Mouse (Mus musculus): Measurements from ENCODE around the gene Gm47995. TPM values are rescaled to one million over a fixed set of nuclear protein-coding genes. Genes with fewer than 3 reads are reported as not detected.

Gm47995 gene
- polyA plus RNA-seq, 1 experiment from 2014 or later: 0.29 TPM

- Histone ChIP-seq H3K4me3 (replicated peaks; ENCODE audit: low read depth, low read length) (no peak overlapping the region), H3K27me3 (ENCODE audit: insufficient read depth, low read length) (no peaks in the 10 kb centered on the region), H3K27ac (no peak overlapping the region), H3K9ac (ENCODE audit: low read depth, low read length) (no peak overlapping the region), H3K36me3 (ENCODE audit: insufficient read depth, low read length) (no peaks in the 10 kb centered on the region), H3K4me1 (replicated peaks; ENCODE audit: insufficient read depth, low read length) (no peaks in the 10 kb centered on the region), H3K9me3 (replicated peaks; ENCODE audit: low read length) (no peaks in the 10 kb centered on the region), H3K4me2 (ENCODE audit: low read length) (no peak overlapping the region)
- ATAC-seq (replicated peaks; ENCODE audit: low FRiP score, low read depth) (no peak), DNase-seq (ENCODE audit: low spot score) (no peak)
- 71% methylated on average over 1 of the region's 1 CpGs for WGBS
- TF ChIP-seq CTCF (IDR thresholded peaks at IDR 0.05; ENCODE audit: low read depth): no peak
These were observed 30.2 kb downstream of the Gm47995 start for GRCm38 (mm10) chr1:151228320-151228989.

GRCm38 (mm10) chr1:151232346-151232745 is 34.1 kb downstream of the Gm47995 start:
- H3K4me1 ChIP-seq (replicated peaks; ENCODE audit: insufficient read depth, low read length): no peaks in the 10 kb centered on the region
- no peak for TF ChIP-seq CTCF (IDR thresholded peaks at IDR 0.05; ENCODE audit: low read depth)
- H3K4me3 ChIP-seq (replicated peaks; ENCODE audit: low read depth, low read length): no peak overlapping the region
- H3K27ac ChIP-seq: no peak overlapping the region
- 71% methylated on average over 3 of the region's 3 CpGs for WGBS
- H3K4me2 ChIP-seq (ENCODE audit: low read length): no peak overlapping the region
- ATAC-seq (replicated peaks; ENCODE audit: low FRiP score, low read depth) (no peak), DNase-seq (ENCODE audit: low spot score) (no peak)
- no peaks in the 10 kb centered on the region for H3K27me3 ChIP-seq (ENCODE audit: insufficient read depth, low read length)
- no peaks in the 10 kb centered on the region for H3K36me3 ChIP-seq (ENCODE audit: insufficient read depth, low read length)
- no peaks in the 10 kb centered on the region for H3K9me3 ChIP-seq (replicated peaks; ENCODE audit: low read length)
- no peak overlapping the region for H3K9ac ChIP-seq (ENCODE audit: low read depth, low read length)

GRCm38 (mm10) chr1:151233756-151234155 is 35.5 kb downstream of the Gm47995 start:
- DNase-seq (ENCODE audit: low spot score) (no peak), ATAC-seq (replicated peaks; ENCODE audit: low FRiP score, low read depth) (no peak)
- Histone ChIP-seq H3K27ac (no peak overlapping the region), H3K4me1 (replicated peaks; ENCODE audit: insufficient read depth, low read length) (no peaks in the 10 kb centered on the region), H3K9ac (ENCODE audit: low read depth, low read length) (no peak overlapping the region), H3K36me3 (ENCODE audit: insufficient read depth, low read length) (no peaks in the 10 kb centered on the region), H3K4me2 (ENCODE audit: low read length) (no peak overlapping the region), H3K4me3 (replicated peaks; ENCODE audit: low read depth, low read length) (no peak overlapping the region), H3K27me3 (ENCODE audit: insufficient read depth, low read length) (no peaks in the 10 kb centered on the region), H3K9me3 (replicated peaks; ENCODE audit: low read length) (no peaks in the 10 kb centered on the region)
- TF ChIP-seq CTCF (IDR thresholded peaks at IDR 0.05; ENCODE audit: low read depth): no peak
- WGBS: 74% methylated on average over 3 of the region's 3 CpGs

GRCm38 (mm10) chr1:151235574-151235973 is 37.3 kb downstream of the Gm47995 start:
- Histone ChIP-seq H3K4me1 (replicated peaks; ENCODE audit: insufficient read depth, low read length) (no peaks in the 10 kb centered on the region), H3K27ac (no peak overlapping the region), H3K4me3 (replicated peaks; ENCODE audit: low read depth, low read length) (no peak overlapping the region), H3K36me3 (ENCODE audit: insufficient read depth, low read length) (no peaks in the 10 kb centered on the region), H3K27me3 (ENCODE audit: insufficient read depth, low read length) (no peaks in the 10 kb centered on the region), H3K9me3 (replicated peaks; ENCODE audit: low read length) (no peaks in the 10 kb centered on the region), H3K9ac (ENCODE audit: low read depth, low read length) (no peak overlapping the region), H3K4me2 (ENCODE audit: low read length) (no peak overlapping the region)
- no peak for TF ChIP-seq CTCF (IDR thresholded peaks at IDR 0.05; ENCODE audit: low read depth)
- ATAC-seq (replicated peaks; ENCODE audit: low FRiP score, low read depth) (no peak), DNase-seq (ENCODE audit: low spot score) (no peak)
- 61% methylated on average over 2 of the region's 2 CpGs for WGBS

- Histone ChIP-seq H3K4me1 (replicated peaks; ENCODE audit: insufficient read depth, low read length) (no peaks in the 10 kb centered on the region), H3K27me3 (ENCODE audit: insufficient read depth, low read length) (no peaks in the 10 kb centered on the region), H3K9ac (ENCODE audit: low read depth, low read length) (no peak overlapping the region), H3K4me3 (replicated peaks; ENCODE audit: low read depth, low read length) (no peak overlapping the region), H3K27ac (no peak overlapping the region; the same call in 1 of the 2 replicates), H3K4me2 (ENCODE audit: low read length) (no peak overlapping the region), H3K36me3 (ENCODE audit: insufficient read depth, low read length) (no peaks in the 10 kb centered on the region), H3K9me3 (replicated peaks; ENCODE audit: low read length) (no peaks in the 10 kb centered on the region)
- 72% methylated on average over 13 of the region's 13 CpGs for WGBS
- DNase-seq (ENCODE audit: low spot score) (no peak), ATAC-seq (replicated peaks; ENCODE audit: low FRiP score, low read depth) (no peak)
- no peak for TF ChIP-seq CTCF (IDR thresholded peaks at IDR 0.05; ENCODE audit: low read depth)
These were observed 38.1 kb downstream of the Gm47995 start for GRCm38 (mm10) chr1:151236141-151236930.

GRCm38 (mm10) chr1:151237780-151238179 is 39.5 kb downstream of the Gm47995 start:
- no peak overlapping the region for H3K9ac ChIP-seq (ENCODE audit: low read depth, low read length)
- no peak for DNase-seq (ENCODE audit: low spot score)
- H3K27me3 ChIP-seq (ENCODE audit: insufficient read depth, low read length): no peaks in the 10 kb centered on the region
- WGBS: 47% methylated on average over 3 of the region's 3 CpGs
- H3K9me3 ChIP-seq (replicated peaks; ENCODE audit: low read length): no peaks in the 10 kb centered on the region
- ATAC-seq (replicated peaks; ENCODE audit: low FRiP score, low read depth): no peak
- no peak for TF ChIP-seq CTCF (IDR thresholded peaks at IDR 0.05; ENCODE audit: low read depth)
- H3K4me3 ChIP-seq (replicated peaks; ENCODE audit: low read depth, low read length): no peak overlapping the region
- H3K27ac ChIP-seq: no peak overlapping the region
- no peaks in the 10 kb centered on the region for H3K4me1 ChIP-seq (replicated peaks; ENCODE audit: insufficient read depth, low read length)
- H3K4me2 ChIP-seq (ENCODE audit: low read length): no peak overlapping the region
- no peaks in the 10 kb centered on the region for H3K36me3 ChIP-seq (ENCODE audit: insufficient read depth, low read length)

Measured in kidney, postnatal 0 days (tissue).